Mouse (Mus musculus): ENCODE data around the gene Tob1. TPM values are rescaled to one million over a fixed set of nuclear protein-coding genes. Genes with fewer than 3 reads are reported as not detected.

The Tob1 gene
- 6.0 TPM for polyA plus RNA-seq (2017; shearing (Covaris generic))

GRCm38 (mm10) chr11:94211124-94211603, at the start of gene Tob1:
TSS of gene Tob1 (plus strand) at chr11:94211454.

GRCm38 (mm10) chr11:94245955-94246788, 34.9 kb downstream of the Tob1 start, which contains the start of gene Wfikkn2:
TSS of gene Wfikkn2 (minus strand) at chr11:94246005.

Other genes starting within 250 kb of the Tob1 start
- gene Gm20390, start 243.2 kb upstream of the Tob1 start, polyA plus RNA-seq (2017; shearing (Covaris generic)), result 191 TPM
- gene Nme1, start 242.9 kb upstream of the Tob1 start, polyA plus RNA-seq (2017; shearing (Covaris generic)), result 127 TPM
- gene Spag9, start 215.4 kb upstream of the Tob1 start, polyA plus RNA-seq (2017; shearing (Covaris generic)), result 14.0 TPM
- 0.11 TPM for gene Wfikkn2, start 34.6 kb downstream of the Tob1 start, polyA plus RNA-seq (2017; shearing (Covaris generic))
- gene Gm21885, start 70.4 kb downstream of the Tob1 start, polyA plus RNA-seq (2017; shearing (Covaris generic)), result 0.51 TPM
- gene Luc7l3, start 110.5 kb downstream of the Tob1 start, polyA plus RNA-seq (2017; shearing (Covaris generic)), result 97.1 TPM
- 8.1 TPM for gene Ankrd40, start 116.5 kb downstream of the Tob1 start, polyA plus RNA-seq (2017; shearing (Covaris generic))
- 7.7 TPM for gene Abcc3, start 181.5 kb downstream of the Tob1 start, polyA plus RNA-seq (2017; shearing (Covaris generic))